Mouse (Mus musculus): ENCODE data around the gene Irf1. TPM values are rescaled to one million over a fixed set of nuclear protein-coding genes. Genes with fewer than 3 reads are reported as not detected.

Gene Irf1
- polyA plus RNA-seq, 1 experiment = 169 TPM

GRCm38 (mm10) chr11:53795813-53796212, 26.0 kb downstream of the Irf1 start:
- H3K4me1 ChIP-seq (replicated peaks; ENCODE audit: control insufficient read depth, insufficient read depth, low read length) = peaks cover 40% of the 10 kb centered on the region
- no peak for DNase-seq
- 62% methylated on average over 8 of the region's 8 CpGs for WGBS
- TF ChIP-seq CTCF (IDR thresholded peaks at IDR 0.05; ENCODE audit: borderline replicate concordance, control insufficient read depth, extremely low read depth, insufficient read depth, low read length, poor library complexity) = no peak
- TF ChIP-seq POLR2A (IDR thresholded peaks at IDR 0.05; ENCODE audit: control insufficient read depth, extremely low read depth, insufficient read depth, low read length, poor library complexity) = no peak
- H3K36me3 ChIP-seq (ENCODE audit: control insufficient read depth, insufficient read depth, low read length) = no peaks in the 10 kb centered on the region
- H3K27ac ChIP-seq (ENCODE audit: control insufficient read depth, insufficient read depth, low read length) = 0 out of 2 replicates have a peak overlapping the region, but pooled peaks have one; percentile 5
- no peaks in the 10 kb centered on the region for H3K27me3 ChIP-seq (ENCODE audit: control insufficient read depth, insufficient read depth, low read length)
- H3K4me3 ChIP-seq (ENCODE audit: control insufficient read depth, insufficient read depth, low read length) = no peak overlapping the region

GRCm38 (mm10) chr11:53796409-53797151, 26.8 kb downstream of the Irf1 start:
- Histone ChIP-seq H3K36me3 (ENCODE audit: control insufficient read depth, insufficient read depth, low read length) (no peaks in the 10 kb centered on the region), H3K4me1 (replicated peaks; ENCODE audit: control insufficient read depth, insufficient read depth, low read length) (peaks cover 40% of the 10 kb centered on the region), H3K4me3 (ENCODE audit: control insufficient read depth, insufficient read depth, low read length) (no peak overlapping the region), H3K27me3 (ENCODE audit: control insufficient read depth, insufficient read depth, low read length) (no peaks in the 10 kb centered on the region), H3K27ac (ENCODE audit: control insufficient read depth, insufficient read depth, low read length) (no peak overlapping the region)
- TF ChIP-seq POLR2A (IDR thresholded peaks at IDR 0.05; ENCODE audit: control insufficient read depth, extremely low read depth, insufficient read depth, low read length, poor library complexity) (no peak), CTCF (IDR thresholded peaks at IDR 0.05; ENCODE audit: borderline replicate concordance, control insufficient read depth, extremely low read depth, insufficient read depth, low read length, poor library complexity) (no peak)
- 78% methylated on average over 12 of the region's 12 CpGs for WGBS
- no peak for DNase-seq

- WGBS = 84% methylated on average over 6 of the region's 6 CpGs
- Histone ChIP-seq H3K27me3 (ENCODE audit: control insufficient read depth, insufficient read depth, low read length) (no peaks in the 10 kb centered on the region), H3K4me1 (replicated peaks; ENCODE audit: control insufficient read depth, insufficient read depth, low read length) (peaks cover 40% of the 10 kb centered on the region), H3K27ac (ENCODE audit: control insufficient read depth, insufficient read depth, low read length) (no peak overlapping the region), H3K36me3 (ENCODE audit: control insufficient read depth, insufficient read depth, low read length) (no peaks in the 10 kb centered on the region), H3K4me3 (ENCODE audit: control insufficient read depth, insufficient read depth, low read length) (no peak overlapping the region)
- TF ChIP-seq POLR2A (IDR thresholded peaks at IDR 0.05; ENCODE audit: control insufficient read depth, extremely low read depth, insufficient read depth, low read length, poor library complexity) (no peak), CTCF (IDR thresholded peaks at IDR 0.05; ENCODE audit: borderline replicate concordance, control insufficient read depth, extremely low read depth, insufficient read depth, low read length, poor library complexity) (no peak)
- no peak for DNase-seq
Measured at GRCm38 (mm10) chr11:53797386-53797920, 27.6 kb downstream of the Irf1 start.

GRCm38 (mm10) chr11:53798041-53798711, 28.4 kb downstream of the Irf1 start:
- Histone ChIP-seq H3K4me1 (replicated peaks; ENCODE audit: control insufficient read depth, insufficient read depth, low read length) (peaks cover 48% of the 10 kb centered on the region), H3K4me3 (ENCODE audit: control insufficient read depth, insufficient read depth, low read length) (no peak overlapping the region), H3K27ac (ENCODE audit: control insufficient read depth, insufficient read depth, low read length) (no peak overlapping the region), H3K36me3 (ENCODE audit: control insufficient read depth, insufficient read depth, low read length) (no peaks in the 10 kb centered on the region), H3K27me3 (ENCODE audit: control insufficient read depth, insufficient read depth, low read length) (no peaks in the 10 kb centered on the region)
- DNase-seq = no peak
- WGBS = 93% methylated on average over 10 of the region's 10 CpGs
- no peak for TF ChIP-seq POLR2A (IDR thresholded peaks at IDR 0.05; ENCODE audit: control insufficient read depth, extremely low read depth, insufficient read depth, low read length, poor library complexity)
- no peak for TF ChIP-seq CTCF (IDR thresholded peaks at IDR 0.05; ENCODE audit: borderline replicate concordance, control insufficient read depth, extremely low read depth, insufficient read depth, low read length, poor library complexity)

GRCm38 (mm10) chr11:53800036-53800435, 30.2 kb downstream of the Irf1 start:
- no peak for DNase-seq
- no peaks in the 10 kb centered on the region for H3K27me3 ChIP-seq (ENCODE audit: control insufficient read depth, insufficient read depth, low read length)
- no peak overlapping the region for H3K27ac ChIP-seq (ENCODE audit: control insufficient read depth, insufficient read depth, low read length)
- H3K36me3 ChIP-seq (ENCODE audit: control insufficient read depth, insufficient read depth, low read length) = no peaks in the 10 kb centered on the region
- H3K4me3 ChIP-seq (ENCODE audit: control insufficient read depth, insufficient read depth, low read length) = no peak overlapping the region
- 56% methylated on average over 4 of the region's 4 CpGs for WGBS
- peaks cover 43% of the 10 kb centered on the region for H3K4me1 ChIP-seq (replicated peaks; ENCODE audit: control insufficient read depth, insufficient read depth, low read length)
- TF ChIP-seq POLR2A (IDR thresholded peaks at IDR 0.05; ENCODE audit: control insufficient read depth, extremely low read depth, insufficient read depth, low read length, poor library complexity) = no peak
- TF ChIP-seq CTCF (IDR thresholded peaks at IDR 0.05; ENCODE audit: borderline replicate concordance, control insufficient read depth, extremely low read depth, insufficient read depth, low read length, poor library complexity) = no peak

GRCm38 (mm10) chr11:53800975-53801374, 31.2 kb downstream of the Irf1 start:
- Histone ChIP-seq H3K27me3 (ENCODE audit: control insufficient read depth, insufficient read depth, low read length) (no peaks in the 10 kb centered on the region), H3K4me3 (ENCODE audit: control insufficient read depth, insufficient read depth, low read length) (no peak overlapping the region), H3K4me1 (replicated peaks; ENCODE audit: control insufficient read depth, insufficient read depth, low read length) (peaks cover 35% of the 10 kb centered on the region), H3K36me3 (ENCODE audit: control insufficient read depth, insufficient read depth, low read length) (no peaks in the 10 kb centered on the region), H3K27ac (ENCODE audit: control insufficient read depth, insufficient read depth, low read length) (no peak overlapping the region)
- WGBS = 98% methylated on average over 5 of the region's 5 CpGs
- TF ChIP-seq POLR2A (IDR thresholded peaks at IDR 0.05; ENCODE audit: control insufficient read depth, extremely low read depth, insufficient read depth, low read length, poor library complexity) = no peak
- no peak for TF ChIP-seq CTCF (IDR thresholded peaks at IDR 0.05; ENCODE audit: borderline replicate concordance, control insufficient read depth, extremely low read depth, insufficient read depth, low read length, poor library complexity)
- DNase-seq = no peak

Measured in thymus, adult 2 months (tissue).